In the genomic region with DNA sequence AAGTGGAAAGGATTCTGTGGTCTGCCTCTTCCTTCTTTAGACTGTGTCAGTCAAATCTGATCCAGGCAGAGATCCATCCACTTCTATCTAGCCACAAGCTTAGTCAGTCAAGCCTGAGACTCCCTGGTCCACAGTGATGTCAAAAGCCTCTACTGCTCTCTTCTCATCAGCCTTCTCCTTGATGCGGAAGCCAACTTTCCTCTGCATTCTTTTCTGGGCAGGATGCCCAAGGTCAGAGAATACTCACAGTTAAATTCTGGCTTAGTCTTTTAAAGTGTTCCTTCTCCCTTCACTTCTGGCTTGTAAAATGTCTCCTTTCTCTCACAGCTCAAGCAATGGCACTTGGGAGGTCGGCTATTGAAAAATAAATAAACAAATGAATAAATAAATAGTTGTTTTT, we compare ENCODE assay signal across 12 mouse cellular contexts.
DNase-seq lines count a peak whose midpoint lies in the region; ATAC-seq and TF ChIP-seq lines count a peak whose summit lies in the region.
"Had no signal": no experiment of that assay in that cellular context is flagged by ENCODE, and none has a peak within 500 bp of the region (broad histone marks: within the 10 kb centered on the region; RNA-seq: fewer than 3 reads in every experiment).

No protein-coding gene starts in this region.

- no peak overlapping the region for H3K4me3 ChIP-seq in kidney, postnatal 0 days (replicated peaks; ENCODE audit: low read depth, low read length)
- H3K4me3 ChIP-seq: intestine, embryonic 15.5 days; megakaryocyte, embryonic 14.5 days had no signal

- H3K4me1 ChIP-seq in kidney, postnatal 0 days (replicated peaks; ENCODE audit: insufficient read depth, low read length): no peaks in the 10 kb centered on the region
- H3K4me1 ChIP-seq: intestine, embryonic 15.5 days; megakaryocyte, embryonic 14.5 days had no signal

- no peak overlapping the region for H3K9ac ChIP-seq in kidney, postnatal 0 days (ENCODE audit: low read depth, low read length)
- H3K9ac ChIP-seq: intestine, embryonic 15.5 days had no signal

- no peak for ATAC-seq in kidney, postnatal 0 days (replicated peaks; ENCODE audit: low FRiP score, low read depth)
- ATAC-seq: intestine, embryonic 15.5 days had no signal

- 45% methylated on average over 2 of the region's 2 CpGs for WGBS in kidney, postnatal 0 days

- H3K27me3 ChIP-seq in kidney, postnatal 0 days (ENCODE audit: insufficient read depth, low read length): no peaks in the 10 kb centered on the region
- H3K27me3 ChIP-seq: intestine, embryonic 15.5 days; megakaryocyte, embryonic 14.5 days had no signal

- H3K4me2 ChIP-seq in kidney, postnatal 0 days (ENCODE audit: low read length): no peak overlapping the region
- H3K4me2 ChIP-seq: intestine, embryonic 15.5 days had no signal

- DNase-seq in cerebellum, adult 11-12 months: peak; percentile 2
- no peak for DNase-seq in cerebellum, adult 11 months
- peak; percentile 4 for DNase-seq in kidney, postnatal 0 days (ENCODE audit: low spot score)
- no peak for DNase-seq in kidney, adult 18-20 months
- DNase-seq in ovary, adult 18-20 months (ENCODE audit: low spot score): peak; percentile 27
- DNase-seq in ovary, postnatal 10 days (ENCODE audit: low spot score): no peak
- peak; percentile 19 to 44 for DNase-seq in cerebellum, postnatal 10 days
- DNase-seq in thymus, postnatal 4 days: no peak
- DNase-seq: embryo, embryonic 11 days; heart, adult 18-20 months had no signal

- no peaks in the 10 kb centered on the region for H3K9me3 ChIP-seq in kidney, postnatal 0 days (replicated peaks; ENCODE audit: low read length)
- H3K9me3 ChIP-seq: intestine, embryonic 15.5 days had no signal

- no peak for TF ChIP-seq CTCF in kidney, postnatal 0 days (IDR thresholded peaks at IDR 0.05; ENCODE audit: low read depth)

- H3K36me3 ChIP-seq in kidney, postnatal 0 days (ENCODE audit: insufficient read depth, low read length): no peaks in the 10 kb centered on the region
- H3K36me3 ChIP-seq: intestine, embryonic 15.5 days had no signal

- H3K27ac ChIP-seq in kidney, postnatal 0 days: no peak overlapping the region
- H3K27ac ChIP-seq: intestine, embryonic 15.5 days had no signal

Comparison
In these comparisons a context has a peak if more than half of its experiments do, and no peak if none do; other contexts are left out.
1. DNase-seq: peak in cerebellum, adult 11-12 months (single experiment), kidney, postnatal 0 days (single experiment), ovary, adult 18-20 months (single experiment) and cerebellum, postnatal 10 days (2 of 2); none in cerebellum, adult 11 months (single experiment), kidney, adult 18-20 months (single experiment), ovary, postnatal 10 days (single experiment) and thymus, postnatal 4 days (single experiment).